Mouse (Mus musculus) heart, postnatal 0 days (tissue): ENCODE data around the gene Uaca.

Experiments
- CTCF ChIP-seq: IDR thresholded peaks from 2 replicates; pipeline ENCODE4 v1.5.1; 2016; ENCODE audit warnings: antibody characterized with exemption, control low read depth, low read depth
- EP300 ChIP-seq: IDR thresholded peaks from 2 replicates; pipeline ENCODE4 v1.6.1; 2016; ENCODE audit warnings: antibody characterized with exemption, low read depth

- TF ChIP-seq CTCF (no peak), EP300 (no peak)
Observed at GRCm38 (mm10) chr9:60785069-60785468, 9.3 kb upstream of the Uaca start.
